Mouse (Mus musculus) CD4-positive, CD25-positive, alpha-beta regulatory T cell, adult 2 months (primary cell): ENCODE data around the gene Rufy3.

Experiments used
- DNase-seq: peaks from one replicate; pipeline ENCODE4 v3.0.0-alpha.2; 2012; ENCODE audit warnings: low read depth, low spot score

The Rufy3 gene

GRCm38 (mm10) chr5:88575506-88576338 lies 10.9 kb downstream of the Rufy3 start:
- DNase-seq = no peak

GRCm38 (mm10) chr5:88580681-88581080 lies 15.8 kb downstream of the Rufy3 start:
- no peak for DNase-seq

- DNase-seq = no peak
Observed at GRCm38 (mm10) chr5:88581343-88581742, 16.5 kb downstream of the Rufy3 start.

GRCm38 (mm10) chr5:88583271-88584031 lies 18.6 kb downstream of the Rufy3 start:
- DNase-seq = no peak

- DNase-seq = no peak
Observed at GRCm38 (mm10) chr5:88584061-88584460, 19.2 kb downstream of the Rufy3 start.

GRCm38 (mm10) chr5:88586407-88587174 lies 21.8 kb downstream of the Rufy3 start:
- DNase-seq = no peak

GRCm38 (mm10) chr5:88587211-88587934 lies 22.5 kb downstream of the Rufy3 start:
- no peak for DNase-seq

- no peak for DNase-seq
Observed at GRCm38 (mm10) chr5:88588481-88588880, 23.6 kb downstream of the Rufy3 start.

GRCm38 (mm10) chr5:88593421-88594172 lies 28.8 kb downstream of the Rufy3 start:
- DNase-seq = no peak

GRCm38 (mm10) chr5:88594173-88594569 lies 29.3 kb downstream of the Rufy3 start:
- no peak for DNase-seq

- DNase-seq = no peak
Observed at GRCm38 (mm10) chr5:88595537-88596455, 31.0 kb downstream of the Rufy3 start.

GRCm38 (mm10) chr5:88598961-88599360 lies 34.1 kb downstream of the Rufy3 start:
- DNase-seq = no peak

GRCm38 (mm10) chr5:88602030-88602429 lies 37.2 kb downstream of the Rufy3 start:
- DNase-seq = no peak

- DNase-seq = no peak
Observed at GRCm38 (mm10) chr5:88602713-88603112, 37.9 kb downstream of the Rufy3 start.

GRCm38 (mm10) chr5:88604046-88604445 lies 39.2 kb downstream of the Rufy3 start:
- DNase-seq = no peak

- DNase-seq = no peak
Observed at GRCm38 (mm10) chr5:88604641-88605358, 40.0 kb downstream of the Rufy3 start.

GRCm38 (mm10) chr5:88614129-88614528 lies 49.3 kb downstream of the Rufy3 start:
- no peak for DNase-seq

- DNase-seq = no peak
Observed at GRCm38 (mm10) chr5:88616988-88617387, 52.1 kb downstream of the Rufy3 start.

- no peak for DNase-seq
Observed at GRCm38 (mm10) chr5:88627545-88627944, 62.7 kb downstream of the Rufy3 start.
